Mouse (Mus musculus) cerebellum, adult 2 months (tissue): ENCODE results near the gene Brpf1.

ENCODE experiments used
- CTCF ChIP-seq: fragments of 200-500 bp; IDR thresholded peaks from 2 replicates; pipeline ENCODE4 v1.5.1; 2011; ENCODE audit warnings: low read depth, mild to moderate bottlenecking, control low read depth, low read length, moderate library complexity, borderline replicate concordance; ENCODE audit not compliant: insufficient read depth
- POLR2A ChIP-seq: fragments of 200-500 bp; IDR thresholded peaks from 2 replicates; pipeline ENCODE4 v1.6.1; 2011; ENCODE audit warnings: low read length, control low read depth, borderline replicate concordance; ENCODE audit not compliant: insufficient read depth

DNA sequence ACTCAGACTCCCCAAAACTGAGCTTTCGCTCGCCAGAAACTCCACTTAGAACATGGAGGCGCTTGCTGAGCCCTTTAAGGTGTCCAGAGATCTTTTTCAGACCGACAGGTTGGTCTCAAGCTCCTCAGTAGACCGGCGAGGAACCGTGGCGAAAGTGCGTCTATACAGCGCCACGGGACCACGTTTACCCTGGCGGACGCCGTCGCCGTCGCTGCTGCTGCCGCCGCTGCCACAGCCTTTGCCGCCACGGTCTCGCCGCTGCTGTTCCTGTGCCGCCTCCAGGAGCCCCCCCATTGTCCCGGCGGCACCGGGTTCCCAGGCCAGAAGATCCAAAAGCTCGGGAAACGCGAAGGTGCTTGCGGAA is at the start of gene Brpf1:
- TF ChIP-seq CTCF (no peak), POLR2A (peak; percentile 66; the same call in 1 of the 2 replicates)
